Mouse (Mus musculus) spleen, adult 2 months (tissue): Measurements from ENCODE around the gene Unkl.
A peak's percentile ranks its signal among the peaks of the same experiment; 100 is the strongest.

Experiments used
- CTCF ChIP-seq: fragments of 200-500 bp; IDR thresholded peaks from 2 replicates; pipeline ENCODE4 v1.5.1; 2011; ENCODE audit warnings: mild to moderate bottlenecking, inconsistent platforms; ENCODE audit not compliant: insufficient read depth, insufficient read length, insufficient replicate concordance; ENCODE audit errors: extremely low read depth
- POLR2A ChIP-seq: fragments of 200-500 bp; IDR thresholded peaks from 2 replicates; pipeline ENCODE4 v1.6.1; 2011; ENCODE audit warnings: low read depth, low read length, inconsistent platforms

GRCm38 (mm10) chr17:25239695-25240636 is 51.8 kb downstream of the Unkl start, which contains the start of the genes Gnptg and Tsr3:
- TF ChIP-seq CTCF (no peak), POLR2A (peak; percentile 12; the same call in 1 of the 2 replicates)
